1 mouse cellular context compared by ENCODE assay signal in the genomic region with DNA sequence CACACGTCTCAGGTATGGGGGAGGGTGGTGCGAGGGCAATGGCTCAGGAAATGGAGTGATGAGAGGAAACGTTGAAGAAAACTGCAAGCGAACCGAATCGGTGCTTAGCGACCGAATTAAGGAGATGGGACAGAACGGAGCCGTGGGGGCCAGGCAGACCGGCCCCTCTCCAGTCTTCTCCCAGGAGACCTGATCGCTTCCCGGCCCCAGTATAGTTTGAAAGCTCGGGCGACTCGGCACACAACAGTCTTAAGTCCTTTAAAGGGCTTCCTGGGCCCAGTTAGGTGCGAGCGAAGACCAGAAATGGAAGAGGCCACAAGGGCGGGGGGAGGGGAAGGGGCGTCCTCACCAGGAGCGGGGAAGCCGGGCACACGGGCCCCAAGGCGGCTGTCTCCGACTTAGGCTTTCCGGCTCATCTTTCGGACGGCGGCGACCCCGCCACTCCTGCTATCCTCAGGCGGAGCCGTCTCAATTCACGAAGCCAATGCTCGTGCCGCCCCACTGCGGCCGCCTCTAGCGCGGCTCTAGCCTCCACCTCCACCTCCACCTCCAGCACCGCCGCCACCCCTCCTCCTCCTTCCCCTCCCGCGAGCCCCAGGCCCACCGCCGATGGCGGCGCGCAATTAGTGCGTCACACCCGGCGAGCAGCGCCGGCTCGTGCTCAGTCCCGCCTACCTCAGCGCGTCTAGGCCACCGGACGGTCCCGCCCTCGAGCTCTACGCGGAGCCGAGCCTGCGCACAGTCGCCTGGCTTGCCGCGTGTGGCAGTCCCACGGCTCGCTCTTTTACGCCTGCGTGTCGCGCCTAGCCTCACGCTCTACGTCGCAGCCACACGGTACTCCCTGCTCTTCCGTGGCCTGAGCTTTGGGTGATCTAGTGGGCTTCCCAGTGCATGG.
TF ChIP-seq lines count a peak whose summit lies in the region.

A gene (minus strand): TSS at position 771 of the 895 bp plus-strand sequence.

TF ChIP-seq in MEL, 35 proteins besides CTCF, POLR2A, EP300 and RAD21 (continued from another document):
- TF ChIP-seq ELF1 (IDR thresholded peaks at IDR 0.05; ENCODE audit: low read depth, low read length) (peak; percentile 79), TCF12 (IDR thresholded peaks at IDR 0.05; ENCODE audit: low read depth, low read length) (peak; percentile 72), TBP (IDR thresholded peaks at IDR 0.05; ENCODE audit: low read depth, low read length) (peak; percentile 50), MYB (IDR thresholded peaks at IDR 0.05; ENCODE audit: low read depth, low read length) (no peak), USF1 (IDR thresholded peaks at IDR 0.05; ENCODE audit: low read depth, low read length) (peak; percentile 64)
TF ChIP-seq in MEL: peak in this region for 20.
